Mouse (Mus musculus) midbrain, postnatal 0 days (tissue): ENCODE data around the gene Lrmda. TPM values are rescaled to one million over a fixed set of nuclear protein-coding genes. Genes with fewer than 3 reads are reported as not detected.
A peak's percentile ranks its signal among the peaks of the same experiment; 100 is the strongest.

Experiments used
- ATAC-seq: fragments of 200-750 bp; cut with Nextera tagmentation; 2 replicates; pipeline ENCODE4 v1.8.0; 2017; ENCODE audit warnings: moderate number of reproducible peaks, mild to moderate bottlenecking, moderate TSS enrichment, moderate library complexity; ENCODE audit not compliant: low FRiP score
- DNase-seq: peaks from one replicate; pipeline ENCODE4 v3.0.0-alpha.2; 2015; ENCODE audit warnings: low spot score
- H3K27ac ChIP-seq: fragments of 300-500 bp; sonication (generic); 2 replicates; pipeline ENCODE4 v1.5.1; 2014; ENCODE audit warnings: low read depth, mild to moderate bottlenecking, low read length, mixed read lengths
- H3K27me3 ChIP-seq: fragments of 300-500 bp; sonication (generic); 2 replicates; pipeline ENCODE4 v1.6.1; 2014; ENCODE audit warnings: low read length, control low read depth, mixed read lengths; ENCODE audit not compliant: insufficient read depth
- H3K36me3 ChIP-seq: fragments of 300-500 bp; sonication (generic); 2 replicates; pipeline ENCODE4 v1.6.1; 2014; ENCODE audit warnings: low read length, control low read depth, mixed read lengths; ENCODE audit not compliant: insufficient read depth
- H3K4me1 ChIP-seq: fragments of 300-500 bp; sonication (generic); 2 replicates; pipeline ENCODE4 v1.6.1; 2014; ENCODE audit warnings: mild to moderate bottlenecking, control low read depth, antibody characterized with exemption, low read length, mixed read lengths; ENCODE audit not compliant: insufficient read depth
- H3K4me2 ChIP-seq: fragments of 300-500 bp; sonication (generic); 2 replicates; pipeline ENCODE4 v1.6.1; 2014; ENCODE audit warnings: low read depth, mild to moderate bottlenecking, low read length, mixed read lengths; ENCODE audit not compliant: poor library complexity, severe bottlenecking
- H3K4me3 ChIP-seq: fragments of 300-500 bp; sonication (generic); 2 replicates; pipeline ENCODE4 v1.5.1; 2014; ENCODE audit warnings: low read depth, mild to moderate bottlenecking, low read length, moderate library complexity
- H3K9ac ChIP-seq: fragments of 300-500 bp; sonication (generic); replicated peaks from 2 replicates; pipeline ENCODE4 v1.6.1; 2014; ENCODE audit warnings: mild to moderate bottlenecking, low read length, moderate library complexity, mixed read lengths; ENCODE audit not compliant: poor library complexity, severe bottlenecking
- H3K9me3 ChIP-seq: fragments of 300-500 bp; sonication (generic); 2 replicates; pipeline ENCODE4 v1.6.1; 2016; ENCODE audit warnings: low read length, control low read depth
- CTCF ChIP-seq: IDR thresholded peaks from 2 replicates; pipeline ENCODE4 v1.5.1; 2016; ENCODE audit warnings: antibody characterized with exemption, mild to moderate bottlenecking
- WGBS: fragments of 180-500 bp; shearing (Covaris S2); extraction: QIAGEN DNeasy Blood & Tissue Kit; methylation state at CpG from one replicate; pipeline ENCODE4 v1.1.7; 2014; 5-methylcytosine and 5-hydroxymethylcytosine counted together
- polyA plus RNA-seq: library from polyadenylated mRNA; unstranded; fragments of >200 nt; fragmentation: Nextera tagmentation; extraction: Ambion mirVana; gene quantifications from 2 replicates; pipeline ENCODE4 v1.2.1, GENCODE M21; 2015
- total RNA-seq: library from RNA; depleted of rRNA; stranded (reverse); fragments of >200 nt; gene quantifications from 2 replicates; pipeline ENCODE4 v1.2.3, GENCODE M21; 2014

The Lrmda gene
- total and polyA plus RNA-seq, 2 experiments from 2014 or later, result 0.35 TPM; not detected in 1

DNA sequence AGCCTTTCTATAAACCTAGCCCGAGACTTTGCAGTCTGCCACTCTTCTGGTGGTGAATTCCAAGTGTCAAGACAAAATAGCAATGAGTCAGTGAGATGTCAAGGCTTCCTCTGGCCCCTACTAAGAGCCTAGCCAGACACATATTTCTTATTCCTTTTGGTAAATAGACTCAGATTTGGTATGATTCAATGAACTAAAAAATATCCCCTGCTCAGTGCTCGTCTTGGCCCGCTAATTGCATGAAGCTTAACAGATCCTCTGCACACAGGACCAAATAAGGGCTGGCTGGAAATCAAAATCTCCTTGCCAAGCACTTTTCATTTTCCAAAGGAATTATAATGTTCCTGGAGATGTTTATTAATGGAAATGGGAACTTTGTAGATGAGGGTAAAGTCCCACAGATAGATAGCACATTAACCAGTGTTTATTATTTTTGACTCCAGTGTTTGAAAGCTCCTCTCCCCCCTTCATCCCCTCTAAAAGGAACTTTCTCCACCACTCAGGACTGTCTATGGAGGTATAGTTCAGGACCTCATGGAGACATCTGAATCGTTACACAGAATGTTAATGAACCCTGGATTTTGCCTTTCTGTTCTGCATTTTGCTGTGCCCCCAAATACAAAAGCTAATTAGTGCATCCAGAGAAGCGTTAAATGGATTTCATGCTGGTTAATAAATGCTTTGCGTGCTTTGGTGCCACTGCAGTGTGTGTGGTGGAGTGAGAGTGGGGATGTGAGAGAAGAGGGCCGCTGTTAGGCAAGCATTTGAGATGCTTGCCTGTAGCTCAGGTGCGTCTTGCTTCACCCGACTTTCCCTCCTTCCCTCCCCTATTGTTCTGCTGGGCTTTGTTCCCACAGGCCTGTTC, 945.5 kb downstream of the Lrmda start:
- Histone ChIP-seq H3K27ac (no peak overlapping the region), H3K4me2 (no peak overlapping the region), H3K4me1 (no peaks in the 10 kb centered on the region), H3K4me3 (no peak overlapping the region), H3K27me3 (no peaks in the 10 kb centered on the region), H3K9me3 (no peaks in the 10 kb centered on the region), H3K9ac (no peak overlapping the region), H3K36me3 (no peaks in the 10 kb centered on the region)
- TF ChIP-seq CTCF, result no peak
- no peak for ATAC-seq
- DNase-seq, result peak; percentile 45
- WGBS, result 59% methylated on average over 9 of the region's 9 CpGs

DNA sequence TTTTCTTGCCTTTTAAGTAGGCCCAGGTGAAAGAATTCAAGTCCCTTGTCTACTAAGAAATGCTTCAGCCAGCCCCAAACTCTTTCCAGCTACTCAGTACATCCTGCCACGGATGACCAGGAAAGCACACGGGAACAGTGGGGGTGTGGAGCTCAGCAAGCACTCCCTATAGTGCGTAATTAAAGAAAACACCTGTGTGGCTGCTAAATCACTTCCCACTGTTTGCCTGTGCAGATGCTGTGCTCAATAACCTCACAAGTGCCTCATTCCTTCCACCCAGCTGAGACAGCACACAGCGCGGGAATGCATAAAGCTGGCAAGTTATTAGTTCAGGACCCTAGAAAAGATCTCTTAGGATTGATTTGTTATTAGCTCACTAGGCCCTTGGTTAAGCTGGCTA, 949.2 kb downstream of the Lrmda start:
- Histone ChIP-seq H3K27ac (no peak overlapping the region), H3K9me3 (no peaks in the 10 kb centered on the region), H3K27me3 (no peaks in the 10 kb centered on the region), H3K4me3 (no peak overlapping the region), H3K36me3 (no peaks in the 10 kb centered on the region), H3K4me2 (no peak overlapping the region), H3K9ac (no peak overlapping the region), H3K4me1 (no peaks in the 10 kb centered on the region)
- DNase-seq, result no peak
- TF ChIP-seq CTCF, result no peak
- ATAC-seq, result no peak
- WGBS, result 74% methylated on average over 5 of the region's 5 CpGs

DNA sequence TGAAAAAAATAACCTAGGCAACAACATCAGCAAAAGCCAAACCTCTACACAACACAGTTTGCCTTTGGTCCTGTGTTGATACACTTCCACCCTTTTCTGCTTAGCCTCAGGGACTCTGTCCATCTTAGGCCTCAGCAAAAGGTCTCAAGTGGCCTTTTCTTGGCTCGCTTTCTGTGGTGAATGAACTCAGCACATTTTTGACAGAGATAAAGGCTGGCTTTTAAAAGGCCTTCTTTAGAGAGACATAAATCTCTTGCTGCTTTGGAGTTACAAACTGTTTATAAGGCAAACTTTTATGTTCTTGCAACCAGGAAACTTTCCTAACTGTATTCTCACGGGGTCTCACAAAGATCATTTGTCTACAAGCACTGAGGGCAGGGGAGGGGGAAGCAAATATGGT, 967.2 kb downstream of the Lrmda start:
- WGBS, result 88% methylated on average over 2 of the region's 2 CpGs
- Histone ChIP-seq H3K27me3 (no peaks in the 10 kb centered on the region), H3K9ac (no peak overlapping the region), H3K4me2 (no peak overlapping the region), H3K9me3 (no peaks in the 10 kb centered on the region), H3K4me1 (no peaks in the 10 kb centered on the region), H3K27ac (no peak overlapping the region), H3K36me3 (no peaks in the 10 kb centered on the region), H3K4me3 (no peak overlapping the region)
- no peak for TF ChIP-seq CTCF
- DNase-seq (no peak), ATAC-seq (no peak)

DNA sequence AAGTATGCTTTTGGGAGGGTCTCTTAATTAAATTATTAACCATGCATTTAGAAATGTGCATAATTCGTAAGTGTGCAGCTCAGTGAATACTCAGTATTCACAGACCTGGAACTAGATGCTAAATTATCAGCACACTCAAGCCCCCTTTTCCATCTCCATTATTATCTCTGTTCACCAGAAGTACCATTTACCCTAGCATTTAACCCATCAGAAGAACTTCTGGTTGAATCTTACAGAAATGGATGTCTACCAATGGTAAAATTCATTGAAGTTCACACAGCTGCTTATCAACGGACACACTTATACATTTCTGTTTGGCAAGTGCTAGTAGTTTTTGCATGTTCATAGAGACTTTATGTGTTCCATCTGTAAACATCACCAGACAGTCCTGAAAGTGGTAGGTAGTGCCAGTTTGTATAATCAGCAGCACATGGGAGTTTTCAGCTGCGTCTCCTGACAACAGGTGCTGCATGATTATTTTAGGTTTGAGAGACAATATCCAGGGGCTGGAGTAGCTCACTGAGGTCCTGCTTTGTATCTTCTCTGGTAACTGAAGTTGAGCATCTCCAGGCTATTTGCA, 968.7 kb downstream of the Lrmda start:
- no peak for ATAC-seq
- TF ChIP-seq CTCF, result no peak
- Histone ChIP-seq H3K4me3 (no peak overlapping the region), H3K27ac (no peak overlapping the region), H3K4me2 (no peak overlapping the region), H3K27me3 (no peaks in the 10 kb centered on the region), H3K9me3 (no peaks in the 10 kb centered on the region), H3K9ac (no peak overlapping the region), H3K4me1 (no peaks in the 10 kb centered on the region), H3K36me3 (no peaks in the 10 kb centered on the region)
- 86% methylated on average over 3 of the region's 3 CpGs for WGBS
- DNase-seq, result no peak

DNA sequence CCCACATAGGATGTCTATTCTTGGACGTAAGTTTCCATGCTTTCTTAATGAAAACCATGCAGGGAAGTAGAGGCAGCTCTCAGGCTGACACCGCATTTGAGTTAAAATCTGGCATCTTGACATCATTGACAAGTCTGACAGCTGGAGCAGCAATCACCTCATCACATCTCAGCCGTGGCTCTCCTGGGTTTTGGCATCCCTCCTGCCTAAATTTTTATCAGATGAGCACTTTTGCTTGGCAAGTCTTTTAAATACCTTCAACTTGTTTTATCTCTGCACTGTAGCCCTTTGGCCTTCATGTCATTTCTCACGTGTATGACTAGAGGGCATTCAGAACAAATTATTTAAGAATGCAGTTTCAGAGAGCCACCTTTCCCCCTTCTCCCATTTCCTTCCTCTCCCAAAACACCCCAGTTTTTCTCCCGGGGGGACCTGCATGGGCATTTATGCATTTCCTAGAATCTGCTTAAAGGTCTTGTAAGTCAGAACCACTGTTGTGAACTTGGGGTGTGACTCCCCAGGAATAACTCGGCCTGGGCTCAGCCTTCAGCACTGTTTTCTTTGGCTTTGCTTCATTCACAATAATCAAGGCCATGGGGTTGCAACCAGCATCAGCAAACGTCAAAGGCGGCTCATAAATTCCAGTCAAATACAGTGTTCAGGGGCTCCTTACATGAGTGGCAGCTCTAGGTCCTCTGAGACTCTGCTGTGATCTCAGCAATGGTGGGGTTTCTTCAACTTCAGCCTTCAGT, 975.8 kb downstream of the Lrmda start:
- no peak overlapping the region for H3K4me3 ChIP-seq
- no peak overlapping the region for H3K27ac ChIP-seq
- H3K9ac ChIP-seq, result no peak overlapping the region
- WGBS, result 75% methylated on average over 8 of the region's 8 CpGs
- no peaks in the 10 kb centered on the region for H3K9me3 ChIP-seq
- no peaks in the 10 kb centered on the region for H3K4me1 ChIP-seq
- no peaks in the 10 kb centered on the region for H3K27me3 ChIP-seq
- no peak for TF ChIP-seq CTCF
- DNase-seq (no peak), ATAC-seq (no peak)
- H3K36me3 ChIP-seq, result no peaks in the 10 kb centered on the region
- no peak overlapping the region for H3K4me2 ChIP-seq

DNA sequence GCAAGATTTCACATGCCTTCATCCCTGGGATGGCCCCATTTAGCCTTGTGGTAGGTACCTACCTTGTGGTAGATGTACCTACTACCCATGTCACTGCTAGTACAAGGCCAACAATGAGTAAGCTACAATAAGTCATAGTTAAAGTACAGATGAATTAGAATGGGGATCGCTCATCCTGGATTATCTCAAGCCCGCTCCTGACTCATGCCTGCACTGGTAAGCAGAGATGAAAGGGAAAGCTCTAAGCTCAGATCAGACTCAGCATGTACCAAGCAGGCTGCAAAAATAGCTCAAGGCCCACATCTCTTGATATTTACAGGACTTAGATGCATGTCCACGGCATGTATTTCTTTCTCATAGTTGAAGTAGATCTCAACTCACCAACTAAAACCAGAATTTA, 979.4 kb downstream of the Lrmda start:
- H3K36me3 ChIP-seq, result no peaks in the 10 kb centered on the region
- 77% methylated on average over 3 of the region's 3 CpGs for WGBS

More for the DNA sequence above, 979.4 kb downstream of the Lrmda start:
- H3K4me2 ChIP-seq, result no peak overlapping the region
- no peaks in the 10 kb centered on the region for H3K9me3 ChIP-seq
- no peak overlapping the region for H3K9ac ChIP-seq
- no peak for DNase-seq
- no peaks in the 10 kb centered on the region for H3K4me1 ChIP-seq
- H3K27ac ChIP-seq, result no peak overlapping the region
- ATAC-seq, result no peak
- TF ChIP-seq CTCF, result no peak
- H3K4me3 ChIP-seq, result no peak overlapping the region
- no peaks in the 10 kb centered on the region for H3K27me3 ChIP-seq
